Mouse (Mus musculus) retina, postnatal 1 day (tissue): ENCODE measurements around the gene Man2b2.

ENCODE experiments used
- DNase-seq: peaks from one replicate; pipeline ENCODE4 v3.0.0-alpha.2; 2012

Man2b2 gene

GRCm38 (mm10) chr5:36831272-36831671 is 819 bp upstream of the Man2b2 start:
- peak; percentile 56 for DNase-seq

- DNase-seq: no peak
Measured at GRCm38 (mm10) chr5:36829098-36829497, 1.4 kb downstream of the Man2b2 start.

- DNase-seq: no peak
Measured at GRCm38 (mm10) chr5:36822907-36823306, 7.5 kb downstream of the Man2b2 start.

- peak; percentile 66 for DNase-seq
Measured at GRCm38 (mm10) chr5:36820142-36820541, 10.3 kb downstream of the Man2b2 start.

- no peak for DNase-seq
Measured at GRCm38 (mm10) chr5:36819742-36820141, 10.7 kb downstream of the Man2b2 start.

- DNase-seq: no peak
Measured at GRCm38 (mm10) chr5:36817738-36818137, 12.7 kb downstream of the Man2b2 start.

- no peak for DNase-seq
Measured at GRCm38 (mm10) chr5:36814554-36814953, 15.9 kb downstream of the Man2b2 start.

GRCm38 (mm10) chr5:36811413-36811812 is 19.0 kb downstream of the Man2b2 start:
- DNase-seq: peak; percentile 87

- DNase-seq: no peak
Measured at GRCm38 (mm10) chr5:36810634-36811033, 19.8 kb downstream of the Man2b2 start.

GRCm38 (mm10) chr5:36809123-36809522 is 21.3 kb downstream of the Man2b2 start:
- no peak for DNase-seq

GRCm38 (mm10) chr5:36807106-36807505 is 23.3 kb downstream of the Man2b2 start:
- DNase-seq: no peak

- no peak for DNase-seq
Measured at GRCm38 (mm10) chr5:36797291-36797690, 33.2 kb downstream of the Man2b2 start.

- DNase-seq: peak; percentile 98
Measured at GRCm38 (mm10) chr5:36796296-36797014, 34.0 kb downstream of the Man2b2 start, which contains the start of gene Mrfap1. Mrfap1 (minus strand) TSS chr5:36796772.

GRCm38 (mm10) chr5:36795647-36796295 is 34.7 kb downstream of the Man2b2 start:
- DNase-seq: peak; percentile 78

- DNase-seq: no peak
Measured at GRCm38 (mm10) chr5:36791861-36792260, 38.6 kb downstream of the Man2b2 start.

GRCm38 (mm10) chr5:36786052-36786451 is 44.4 kb downstream of the Man2b2 start:
- no peak for DNase-seq

- no peak for DNase-seq
Measured at GRCm38 (mm10) chr5:36779512-36779911, 50.9 kb downstream of the Man2b2 start.

- DNase-seq: no peak
Measured at GRCm38 (mm10) chr5:36778901-36779300, 51.6 kb downstream of the Man2b2 start.

- no peak for DNase-seq
Measured at GRCm38 (mm10) chr5:36777186-36777585, 53.3 kb downstream of the Man2b2 start.

- DNase-seq: no peak
Measured at GRCm38 (mm10) chr5:36776021-36776575, 54.4 kb downstream of the Man2b2 start.

- no peak for DNase-seq
Measured at GRCm38 (mm10) chr5:36775317-36775716, 55.1 kb downstream of the Man2b2 start.

- no peak for DNase-seq
Measured at GRCm38 (mm10) chr5:36772586-36772985, 57.9 kb downstream of the Man2b2 start.

GRCm38 (mm10) chr5:36769603-36770002 is 60.9 kb downstream of the Man2b2 start:
- no peak for DNase-seq
